Mouse (Mus musculus) CD4-positive, CD25-positive, alpha-beta regulatory T cell, adult 9 weeks (primary cell): ENCODE results near the gene Oosp3. TPM values are rescaled to one million over a fixed set of nuclear protein-coding genes. Genes with fewer than 3 reads are reported as not detected.

ENCODE experiments used
- polyA plus RNA-seq: library from polyadenylated mRNA; unstranded; fragments of 100-300 nt; shearing (Covaris generic); gene quantifications from one replicate; pipeline ENCODE4 v1.2.1, GENCODE M21; 2017

Oosp3 gene
- polyA plus RNA-seq: not detected

GRCm38 (mm10) chr19:11696755-11697154 lies at the start of gene Oosp3:
TSS of gene Oosp3 (plus strand) at chr19:11697055.

GRCm38 (mm10) chr19:11660459-11660858 lies 36.4 kb upstream of the Oosp3 start, which contains the start of gene Oosp2:
TSS of gene Oosp2 (minus strand) at chr19:11660559.

GRCm38 (mm10) chr19:11690839-11691238 lies 6.0 kb upstream of the Oosp3 start, which contains the start of gene Oosp1:
TSS of gene Oosp1 (minus strand) at chr19:11691150.

GRCm38 (mm10) chr19:11747298-11747697 lies 50.4 kb downstream of the Oosp3 start, which contains the start of gene Gif:
TSS of gene Gif (plus strand) at chr19:11747554.

Other genes starting within 250 kb of the Oosp3 start
- gene Ms4a6c, start 227.7 kb upstream of the Oosp3 start, polyA plus RNA-seq: 18.1 TPM
- 394 TPM for gene Gm8369, start 211.1 kb upstream of the Oosp3 start, polyA plus RNA-seq
- gene Ms4a6b, start 180.5 kb upstream of the Oosp3 start, polyA plus RNA-seq: 1,105 TPM
- gene Ms4a4d, start 160.3 kb upstream of the Oosp3 start, polyA plus RNA-seq: 3.6 TPM
- gene Ms4a6d, start 92.2 kb upstream of the Oosp3 start, polyA plus RNA-seq: 11.4 TPM
- gene Ms4a2, start 73.3 kb upstream of the Oosp3 start, polyA plus RNA-seq: 0.11 TPM
- gene Ms4a3, start 56.2 kb upstream of the Oosp3 start, polyA plus RNA-seq: not detected
- gene Oosp2, start 36.5 kb upstream of the Oosp3 start, polyA plus RNA-seq: not detected
- gene Oosp1, start 5.9 kb upstream of the Oosp3 start, polyA plus RNA-seq: 0.53 TPM
- gene Gif, start 50.5 kb downstream of the Oosp3 start, polyA plus RNA-seq: not detected
- 50.3 TPM for gene Mrpl16, start 73.3 kb downstream of the Oosp3 start, polyA plus RNA-seq
- 2.5 TPM for gene Stx3, start 122.3 kb downstream of the Oosp3 start, polyA plus RNA-seq
- gene Olfr1417, start 142.2 kb downstream of the Oosp3 start, polyA plus RNA-seq: not detected
- gene Olfr1418, start 164.0 kb downstream of the Oosp3 start, polyA plus RNA-seq: not detected
- gene Olfr1419, start 178.1 kb downstream of the Oosp3 start, polyA plus RNA-seq: not detected
- not detected for gene Olfr1420, start 189.5 kb downstream of the Oosp3 start, polyA plus RNA-seq
- 19.9 TPM for gene Patl1, start 215.3 kb downstream of the Oosp3 start, polyA plus RNA-seq